Mouse (Mus musculus) hematopoietic stem cell, adult 5-6 weeks (primary cell): ENCODE measurements at regions not wholly inside any gene's neighbourhood (a gene's known extent, or its start where the extent isn't known, plus 50 kb on each side); places are given as distances from the start of the nearest gene placed in this dataset.
A peak's percentile ranks its signal among the peaks of the same experiment; 100 is the strongest.

ENCODE experiments used
- ATAC-seq, 2 experiments: fragments of 125-278 bp in 1 of 2; replicated peaks in 1 of 2; 2 replicates each; pipeline ENCODE4 v1.8.0; 2016 to 2017; ENCODE audit warnings: inconsistent platforms in 2 of 2, mild to moderate bottlenecking in 2 of 2, moderate number of reproducible peaks in 2 of 2, low read depth in 1 of 2, moderate TSS enrichment in 1 of 2; ENCODE audit not compliant: low FRiP score in 2 of 2, poor library complexity in 2 of 2, severe bottlenecking in 2 of 2, insufficient read depth in 1 of 2, low TSS enrichment in 1 of 2

DNA sequence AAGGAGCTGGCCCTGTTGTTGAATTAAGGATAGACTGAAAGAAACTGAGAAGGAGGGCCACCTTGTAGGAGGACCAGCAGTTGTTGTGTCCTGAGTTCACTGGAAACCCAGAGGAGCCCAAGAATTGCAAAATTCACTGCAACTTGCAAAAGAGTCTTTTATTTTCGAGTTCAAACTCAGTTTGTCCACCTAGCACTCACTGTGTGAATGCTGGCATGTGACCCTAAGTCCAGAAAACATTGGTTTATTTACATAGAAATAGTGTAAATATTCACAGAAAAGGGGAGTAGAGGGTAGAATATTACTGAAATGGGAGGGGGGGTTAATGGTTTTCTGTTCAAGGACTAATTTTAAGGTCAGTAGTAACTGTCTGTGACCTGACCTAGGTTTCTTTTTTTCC lies 394.7 kb downstream of the 4933405O20Rik start:
- ATAC-seq: no peak

DNA sequence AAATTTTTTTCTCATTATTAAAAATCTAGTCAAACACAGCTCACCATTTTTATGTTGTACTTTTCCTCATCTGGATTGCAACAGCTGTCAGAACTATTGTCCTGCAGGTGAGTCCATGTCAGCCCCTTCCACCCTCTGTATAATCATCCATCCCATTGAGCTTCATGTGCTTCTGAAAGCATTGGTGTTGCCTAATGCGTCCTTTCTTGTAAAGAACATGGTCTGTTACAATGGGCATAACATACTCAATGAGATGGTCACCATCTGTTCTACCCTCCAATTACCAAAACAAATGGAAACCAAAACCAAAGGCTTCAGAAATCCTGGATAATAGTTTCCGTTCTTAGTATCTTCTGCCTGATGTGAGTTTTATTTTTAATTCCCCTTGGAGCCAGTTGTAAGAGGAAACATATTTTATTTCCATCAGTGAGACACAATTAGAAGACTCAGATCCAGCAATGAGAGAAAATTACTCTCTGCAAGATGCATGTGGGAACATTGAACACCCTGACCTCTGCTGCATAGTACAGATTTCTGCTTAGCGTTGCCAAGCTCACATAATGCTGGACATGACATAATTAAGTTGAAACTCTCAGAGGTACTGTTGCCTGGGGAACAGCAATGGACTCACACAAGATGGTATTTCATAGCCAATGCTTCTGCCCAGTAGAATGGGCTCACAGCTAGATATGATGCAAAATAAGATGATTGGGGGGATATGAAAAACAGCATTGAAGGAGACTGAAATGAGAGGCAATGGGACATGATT lies 443.1 kb downstream of the 4933405O20Rik start:
- no peak for ATAC-seq

DNA sequence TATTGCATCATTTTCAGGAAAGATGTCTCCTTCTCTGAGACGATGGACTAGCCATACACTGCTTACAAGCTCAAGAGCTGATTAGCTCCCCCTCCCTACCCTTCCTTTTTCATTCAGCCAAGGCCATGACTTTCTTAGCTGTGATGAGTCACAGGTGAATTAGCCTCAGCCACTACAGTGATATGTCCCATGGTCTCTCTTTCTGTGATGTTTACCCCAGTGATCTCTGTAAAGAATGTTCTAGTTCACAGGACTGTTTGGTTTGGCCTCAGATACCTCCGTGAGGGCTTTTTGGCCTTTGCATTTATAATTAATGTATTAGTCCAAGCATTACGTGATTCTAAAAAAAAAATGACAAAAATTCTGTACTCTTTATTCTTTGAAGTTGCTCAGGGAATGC lies 452.5 kb downstream of the 4933405O20Rik start:
- no peak for ATAC-seq

DNA sequence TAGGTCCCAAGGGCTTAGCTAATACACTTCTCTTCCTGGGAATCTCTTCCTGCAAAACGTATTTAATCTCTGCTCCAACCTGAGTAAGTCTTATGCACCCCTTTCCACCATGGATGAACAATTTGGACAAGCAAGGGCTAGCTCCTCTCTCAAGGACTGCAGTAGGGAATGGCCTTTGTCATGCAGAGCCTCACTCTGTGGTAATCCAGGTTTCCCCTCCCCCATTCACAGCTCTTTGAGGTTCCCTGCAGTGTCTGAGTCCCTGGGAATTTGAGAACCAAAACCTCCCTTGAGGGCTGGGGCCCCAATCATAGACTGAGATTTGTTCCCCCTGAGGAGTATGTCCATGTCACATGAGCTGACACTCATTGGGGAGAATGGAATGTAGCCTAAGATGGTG lies 442.5 kb upstream of the Ano5 start:
- no peak for ATAC-seq

DNA sequence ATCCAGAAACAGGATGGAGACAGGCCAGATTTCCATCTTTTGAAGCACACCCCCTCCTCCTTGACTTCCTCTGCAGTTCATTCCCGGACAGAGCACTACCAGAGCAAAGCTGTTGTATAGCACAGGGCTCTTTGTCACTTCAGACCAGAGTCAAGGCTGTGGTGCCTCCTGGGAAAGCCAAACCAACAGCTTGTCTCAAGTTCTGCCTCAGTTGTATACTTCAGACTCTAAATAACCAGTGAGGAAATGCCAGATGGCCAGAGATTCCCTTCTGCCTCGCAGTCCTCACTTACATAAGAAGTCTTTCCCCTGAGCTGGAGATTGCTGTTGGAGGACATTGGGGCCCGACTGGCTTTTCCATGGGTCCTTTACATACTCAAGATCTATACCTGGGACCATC lies 417.1 kb upstream of the Ano5 start:
- no peak for ATAC-seq

DNA sequence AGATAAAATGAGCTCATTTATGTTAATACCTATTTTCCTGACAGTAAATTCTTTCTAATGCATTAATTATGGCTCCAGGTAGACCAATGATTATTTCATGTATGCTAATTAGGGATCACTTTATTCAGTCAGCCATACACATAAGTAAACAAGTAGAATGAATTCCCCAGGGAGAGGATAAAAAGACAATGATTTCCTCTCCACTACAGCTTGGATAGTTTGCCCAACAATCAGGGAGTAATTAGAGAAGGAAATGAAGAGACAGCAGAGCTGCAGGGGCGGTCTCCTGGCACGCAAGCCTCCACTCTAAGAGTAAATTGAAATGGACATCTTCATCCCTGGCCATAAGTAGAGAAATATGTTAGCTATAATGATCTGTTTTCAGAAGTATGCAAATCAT lies 409.7 kb upstream of the Ano5 start:
- no peak for ATAC-seq

DNA sequence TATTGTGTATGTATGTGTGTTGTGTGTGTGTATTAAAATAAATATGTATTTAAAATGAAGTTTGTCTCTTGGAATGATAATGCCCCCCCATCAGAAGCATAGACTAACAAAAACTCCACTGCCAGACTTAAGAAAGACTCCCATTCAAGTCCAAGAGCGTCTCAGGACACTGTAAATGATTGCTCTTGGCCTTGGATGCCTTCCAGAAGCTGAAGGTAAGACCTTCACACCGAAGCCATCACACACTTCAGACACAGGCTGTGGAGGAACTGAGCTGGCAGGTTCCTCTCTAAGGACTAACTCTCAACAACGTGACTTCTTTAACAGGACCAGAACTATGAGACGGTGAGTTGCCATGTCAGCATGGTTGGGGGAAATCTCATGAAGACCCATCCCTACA lies 370.0 kb upstream of the Ano5 start:
- ATAC-seq: no peak

DNA sequence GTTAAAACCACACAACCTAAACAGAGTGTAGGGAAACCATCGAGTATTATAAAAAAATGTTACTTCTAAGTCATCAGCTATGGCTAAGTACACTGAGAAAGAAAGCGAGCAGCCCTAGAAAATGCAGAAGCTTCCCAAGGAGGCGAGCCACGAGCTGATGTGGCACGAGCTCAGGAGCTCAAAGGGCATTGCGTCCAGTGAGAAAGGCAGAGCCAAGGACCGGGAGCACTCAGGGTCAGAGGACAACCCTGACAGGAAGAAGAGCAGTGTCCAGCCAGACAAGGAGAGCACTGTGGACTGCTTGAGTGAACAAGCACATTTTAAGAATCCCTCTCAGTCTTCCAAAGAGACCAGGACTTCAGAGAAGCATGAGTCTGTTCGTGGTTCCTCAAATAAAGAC lies 335.6 kb upstream of the Ano5 start:
- no peak for ATAC-seq

DNA sequence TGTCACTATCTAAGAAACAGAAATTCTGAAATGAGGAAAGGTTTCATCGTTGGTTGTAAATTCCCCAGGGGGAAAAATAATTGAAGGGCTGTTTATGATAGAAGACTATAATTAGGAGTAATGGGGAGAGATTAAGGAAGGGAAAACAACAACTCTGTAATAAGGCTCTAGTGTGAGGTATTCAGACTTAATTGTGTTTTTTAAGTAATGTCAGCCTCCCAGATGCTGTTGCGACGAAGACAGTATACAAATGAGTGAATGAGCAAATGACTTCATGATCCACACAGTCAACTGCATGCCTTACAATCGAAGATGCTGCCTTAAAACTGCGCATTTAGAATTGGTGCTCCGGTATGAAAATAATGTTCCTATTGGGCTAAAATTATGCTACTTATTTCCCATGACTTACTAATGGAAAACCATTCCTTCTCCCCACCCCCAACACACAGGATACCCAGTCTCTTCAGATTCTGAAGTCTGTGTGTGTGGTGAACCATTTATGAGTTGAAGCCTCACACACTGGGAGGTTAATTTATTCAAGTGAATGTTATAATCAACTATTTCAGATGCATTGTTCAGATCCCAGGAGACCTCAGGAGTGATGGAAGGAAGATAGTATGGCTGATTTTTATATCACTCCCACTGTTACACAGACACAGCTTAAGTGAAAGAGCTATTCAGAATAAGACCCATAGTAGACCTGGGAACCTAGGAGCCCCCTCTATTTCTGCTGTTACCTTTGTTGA lies 295.2 kb upstream of the Ano5 start:
- no peak for ATAC-seq

DNA sequence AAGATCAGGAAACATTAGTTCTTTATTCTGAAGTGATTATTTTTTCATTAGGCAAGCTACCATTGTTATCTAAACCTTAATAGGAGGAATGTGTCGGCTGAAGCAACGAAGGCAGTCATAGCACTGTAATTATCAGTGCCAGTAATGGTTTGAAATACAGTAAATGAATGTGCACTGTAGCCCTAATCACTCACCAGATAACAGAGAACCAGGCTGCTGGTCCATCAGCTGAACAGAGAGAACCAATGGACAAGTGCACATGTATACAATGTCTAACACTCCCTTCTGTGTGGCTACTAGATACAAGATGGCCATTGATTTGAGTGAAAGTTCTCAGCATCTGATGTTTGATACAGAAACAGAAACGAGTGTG lies 294.6 kb upstream of the Ano5 start:
- no peak for ATAC-seq

DNA sequence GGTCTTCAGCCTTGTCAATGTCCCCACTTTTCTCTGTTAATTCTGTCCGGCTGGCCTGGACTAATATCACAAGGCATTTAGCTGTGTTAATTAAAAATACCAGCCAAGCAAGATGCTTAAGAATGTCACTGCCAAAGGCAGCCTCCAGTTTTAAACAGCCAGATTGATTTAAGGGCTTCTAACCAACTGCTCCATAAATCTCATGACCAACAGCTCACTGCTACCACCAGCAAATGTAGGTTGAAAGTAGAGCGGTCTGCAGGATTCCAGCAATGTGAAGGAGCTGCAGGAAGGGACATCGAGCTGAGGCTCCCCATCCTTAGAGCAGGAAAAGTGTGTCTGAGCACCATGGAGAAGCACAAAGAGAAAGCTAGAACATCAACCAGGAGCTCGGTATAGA lies 289.5 kb upstream of the Ano5 start:
- no peak for ATAC-seq

DNA sequence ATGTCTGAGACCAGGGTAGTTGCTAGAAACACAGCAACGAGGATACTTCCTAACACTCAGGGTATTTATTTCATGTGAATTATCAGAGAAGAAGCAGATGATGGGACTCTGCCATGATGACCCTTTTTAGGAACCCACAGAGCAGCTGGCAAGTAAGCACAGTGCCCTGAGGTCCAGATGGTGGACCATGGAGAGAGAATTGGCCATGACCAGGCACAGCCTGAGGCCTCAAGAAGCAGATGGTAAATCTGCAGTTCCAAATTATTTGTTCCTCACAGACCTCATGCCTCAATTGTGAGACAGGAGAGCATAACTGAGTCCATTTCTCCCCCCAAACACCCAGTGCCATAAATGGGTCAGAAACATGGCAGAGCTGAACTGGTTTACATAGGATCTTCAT lies 289.0 kb upstream of the Ano5 start:
- no peak for ATAC-seq

DNA sequence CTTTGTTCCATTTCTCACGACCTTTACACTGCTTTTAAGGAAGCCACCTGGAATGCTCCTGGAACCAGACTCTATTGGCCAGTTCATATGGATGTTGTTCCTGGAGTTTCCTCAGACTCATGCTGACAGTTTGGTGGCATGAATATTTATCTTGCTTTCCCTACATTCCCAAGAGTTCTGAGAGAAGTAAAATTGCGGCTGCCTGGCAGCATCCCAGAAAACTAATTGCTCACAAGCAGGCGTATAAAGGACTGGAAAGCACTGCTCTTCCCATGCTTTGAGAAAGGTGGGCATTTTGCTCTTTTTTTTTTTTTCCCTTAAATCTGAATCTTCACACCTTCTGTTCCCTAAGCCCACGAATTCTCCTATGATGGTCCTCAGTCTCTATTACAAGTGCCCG lies 283.7 kb upstream of the Ano5 start:
- no peak for ATAC-seq

DNA sequence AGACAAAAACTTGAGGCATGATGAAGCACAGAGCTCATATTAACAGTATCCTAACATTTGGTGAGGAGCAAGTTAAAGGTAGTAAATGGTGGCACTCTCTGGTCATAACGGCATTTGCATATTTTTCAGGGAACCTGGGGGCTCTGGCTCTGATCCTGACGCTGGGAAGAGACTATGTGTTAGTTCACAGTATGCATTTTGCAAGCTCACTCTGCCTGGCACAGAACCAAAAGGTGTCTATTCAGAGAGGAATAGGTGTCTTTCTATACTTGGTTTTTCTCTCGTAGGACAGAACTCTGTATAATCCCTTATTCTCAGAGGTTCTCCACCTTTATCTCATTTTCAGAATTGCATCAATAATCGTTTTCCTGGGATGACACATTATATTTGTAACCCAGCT lies 276.2 kb upstream of the Ano5 start:
- no peak for ATAC-seq

DNA sequence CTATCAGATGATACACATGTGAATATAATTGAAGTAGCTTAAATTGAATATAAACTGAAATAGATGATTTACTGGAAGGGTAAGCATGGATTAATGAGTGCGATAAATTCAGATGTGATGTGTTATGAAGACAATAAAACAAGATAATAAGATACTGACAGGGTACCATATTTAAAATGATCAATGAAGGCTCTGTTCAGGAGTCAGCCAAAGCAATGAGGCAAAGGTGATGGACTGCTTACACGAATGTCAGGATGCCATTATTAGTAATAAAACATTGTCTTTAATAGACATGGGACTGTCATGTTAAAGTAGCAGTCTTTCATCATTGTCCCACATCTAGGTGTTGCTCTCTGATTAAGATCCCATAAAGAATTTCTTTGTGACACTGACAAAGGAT lies 263.1 kb upstream of the Ano5 start:
- no peak for ATAC-seq

DNA sequence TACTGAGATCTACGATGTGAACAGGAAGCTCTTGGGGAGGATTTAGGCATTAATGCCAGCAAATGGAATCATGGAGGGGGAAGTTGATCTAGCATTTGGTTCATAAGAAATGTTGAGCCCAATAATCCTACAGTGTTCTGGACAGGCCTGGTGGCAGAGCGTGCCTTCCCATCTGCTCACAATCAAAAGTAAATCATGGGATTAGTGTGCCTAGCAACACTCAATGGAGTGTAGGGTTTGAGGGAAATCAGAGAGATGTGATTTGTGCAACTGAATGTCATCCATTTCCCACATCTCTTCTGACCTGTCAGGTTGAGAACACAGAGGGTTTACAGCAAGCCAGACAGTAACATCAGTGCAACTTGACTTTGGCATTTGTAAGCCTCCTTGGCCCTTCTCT lies 256.4 kb upstream of the Ano5 start:
- ATAC-seq: 0 out of 4 replicates have a peak, but pooled peaks of 1 of the 2 experiments have one; percentile 32

DNA sequence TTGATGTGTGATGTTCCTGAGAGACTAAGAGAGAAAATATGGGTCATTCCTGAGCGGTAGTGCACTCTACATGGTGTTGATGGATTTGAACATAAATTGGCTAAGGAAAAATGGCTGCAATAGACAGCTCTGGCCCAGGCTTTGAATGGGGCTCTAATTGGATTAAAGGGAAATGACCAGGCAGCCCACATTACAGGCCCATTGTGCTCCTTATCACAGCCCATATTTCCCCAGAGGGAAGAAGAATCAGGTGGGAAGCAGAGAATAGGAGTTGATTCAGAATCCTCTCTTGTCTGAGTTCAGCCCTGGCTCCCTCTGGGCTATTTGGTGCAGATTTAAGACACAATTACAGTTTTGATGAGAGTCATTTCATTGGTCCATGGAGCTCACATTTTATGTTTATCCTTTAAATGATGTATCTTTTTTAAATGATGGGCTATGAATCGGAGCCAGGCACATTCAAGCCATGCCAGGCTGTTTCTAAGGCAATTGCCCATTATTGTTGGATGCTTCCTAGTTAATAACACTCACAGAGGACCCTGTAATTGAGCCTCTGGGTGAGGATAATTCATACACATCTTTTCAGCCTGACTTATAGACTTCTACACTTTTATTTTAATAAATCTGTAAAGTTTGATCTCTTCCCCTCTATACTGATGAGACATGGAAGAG lies 251.5 kb upstream of the Ano5 start:
- no peak for ATAC-seq

DNA sequence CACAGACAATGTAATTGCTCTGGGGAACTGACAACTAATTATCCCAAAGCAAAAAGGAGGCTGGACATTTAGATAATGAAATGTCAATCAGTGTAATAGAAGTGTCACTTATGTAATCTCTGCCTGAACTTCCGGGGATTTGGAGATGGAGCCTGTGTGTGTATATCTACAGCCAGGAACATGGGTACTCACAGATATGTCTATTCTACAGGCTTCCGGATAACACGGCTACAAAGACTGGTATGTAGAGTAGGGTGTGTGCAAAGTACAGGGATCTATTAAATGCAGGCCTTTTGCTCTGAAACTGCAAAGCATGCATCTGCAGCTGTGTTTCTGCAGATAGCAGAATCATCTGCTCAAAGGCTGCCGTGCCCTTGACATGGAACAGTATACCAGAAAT lies 246.7 kb upstream of the Ano5 start:
- no peak for ATAC-seq
